Mouse (Mus musculus) lung, embryonic 15.5 days (tissue): ENCODE measurements at regions not wholly inside any gene's neighbourhood (a gene's known extent, or its start where the extent isn't known, plus 50 kb on each side); places are given as distances from the start of the nearest gene placed in this dataset.
A peak's percentile ranks its signal among the peaks of the same experiment; 100 is the strongest.
"Not testable (repeated sequence)": the region's sequence is repeated elsewhere in the genome, so short reads cannot be mapped to it uniquely, and the experiment has no call there.

ENCODE experiments used
- ATAC-seq: fragments of 200-750 bp; cut with Nextera tagmentation; 2 replicates; pipeline ENCODE4 v1.8.0; 2017; ENCODE audit warnings: moderate number of reproducible peaks, borderline replicate concordance; ENCODE audit not compliant: low FRiP score, low TSS enrichment; ENCODE audit errors: extremely low read depth
- H3K27ac ChIP-seq: fragments of 300-500 bp; sonication (generic); 2 replicates; pipeline ENCODE4 v1.5.1; 2015; ENCODE audit warnings: moderate library complexity, mild to moderate bottlenecking, inconsistent platforms
- H3K27me3 ChIP-seq: fragments of 300-500 bp; sonication (generic); 2 replicates; pipeline ENCODE4 v1.6.1; 2015; ENCODE audit warnings: inconsistent platforms
- H3K36me3 ChIP-seq: fragments of 300-500 bp; sonication (generic); 2 replicates; pipeline ENCODE4 v1.6.1; 2015; ENCODE audit warnings: inconsistent platforms
- H3K4me1 ChIP-seq: fragments of 300-500 bp; sonication (generic); 2 replicates; pipeline ENCODE4 v1.6.1; 2015; ENCODE audit warnings: inconsistent platforms
- H3K4me2 ChIP-seq: fragments of 300-500 bp; sonication (generic); 2 replicates; pipeline ENCODE4 v1.6.1; 2015; ENCODE audit warnings: inconsistent platforms, mild to moderate bottlenecking, moderate library complexity
- H3K4me3 ChIP-seq: fragments of 300-500 bp; sonication (generic); 2 replicates; pipeline ENCODE4 v1.5.1; 2015; ENCODE audit warnings: mild to moderate bottlenecking, inconsistent platforms
- H3K9ac ChIP-seq: fragments of 300-500 bp; sonication (generic); 2 replicates; pipeline ENCODE4 v1.6.1; 2015; ENCODE audit warnings: inconsistent platforms
- H3K9me3 ChIP-seq: fragments of 300-500 bp; sonication (generic); 2 replicates; pipeline ENCODE4 v1.6.1; 2016; ENCODE audit warnings: inconsistent platforms
- WGBS: fragments of 180-500 bp; shearing (Covaris S2); methylation state at CpG from one replicate; pipeline ENCODE4 v1.1.7; 2015; 5-methylcytosine and 5-hydroxymethylcytosine counted together

GRCm38 (mm10) chr1:157048996-157049395 lies 59.5 kb downstream of the Tex35 start:
- 90% methylated on average over 3 of the region's 3 CpGs for WGBS
- Histone ChIP-seq H3K9ac (no peak overlapping the region), H3K9me3 (no peaks in the 10 kb centered on the region), H3K4me3 (no peak overlapping the region), H3K36me3 (no peaks in the 10 kb centered on the region), H3K27me3 (no peaks in the 10 kb centered on the region), H3K4me1 (peaks cover 20% of the 10 kb centered on the region), H3K4me2 (no peak overlapping the region), H3K27ac (no peak overlapping the region)
- ATAC-seq: no peak

GRCm38 (mm10) chr1:157048201-157048923 lies 60.1 kb downstream of the Tex35 start:
- no peak overlapping the region for H3K4me3 ChIP-seq
- no peak for ATAC-seq
- no peaks in the 10 kb centered on the region for H3K27me3 ChIP-seq
- H3K9ac ChIP-seq: no peak overlapping the region
- no peak overlapping the region for H3K4me2 ChIP-seq
- H3K9me3 ChIP-seq: no peaks in the 10 kb centered on the region
- no peaks in the 10 kb centered on the region for H3K36me3 ChIP-seq
- no peak overlapping the region for H3K27ac ChIP-seq
- peaks cover 20% of the 10 kb centered on the region for H3K4me1 ChIP-seq
- 45% methylated on average over 11 of the region's 11 CpGs for WGBS

- peak; percentile 72; the same call in 1 of the 2 replicates for ATAC-seq
- no peak overlapping the region for H3K9ac ChIP-seq
Measured at GRCm38 (mm10) chr1:157047751-157048200, 60.7 kb downstream of the Tex35 start.

GRCm38 (mm10) chr1:157046760-157047182 lies 61.7 kb downstream of the Tex35 start:
- Histone ChIP-seq H3K27ac (0 out of 2 replicates have a peak overlapping the region, but pooled peaks have one; percentile 11), H3K4me3 (no peak overlapping the region), H3K27me3 (no peaks in the 10 kb centered on the region), H3K9ac (no peak overlapping the region), H3K4me1 (peaks cover 21% of the 10 kb centered on the region), H3K36me3 (no peaks in the 10 kb centered on the region), H3K9me3 (no peaks in the 10 kb centered on the region), H3K4me2 (no peak overlapping the region)
- WGBS: 52% methylated on average over 4 of the region's 4 CpGs
- no peak for ATAC-seq

More at GRCm38 (mm10) chr1:157047751-157048200, 60.7 kb downstream of the Tex35 start:
- no peak overlapping the region for H3K4me2 ChIP-seq
- no peak overlapping the region for H3K4me3 ChIP-seq
- 41% methylated on average over 4 of the region's 4 CpGs for WGBS
- H3K9me3 ChIP-seq: no peaks in the 10 kb centered on the region
- peaks cover 20% of the 10 kb centered on the region for H3K4me1 ChIP-seq
- no peaks in the 10 kb centered on the region for H3K27me3 ChIP-seq
- no peaks in the 10 kb centered on the region for H3K36me3 ChIP-seq
- no peak overlapping the region for H3K27ac ChIP-seq

- Histone ChIP-seq H3K27ac (peak overlapping the region; percentile 94), H3K4me3 (no peak overlapping the region), H3K4me2 (peak overlapping the region; percentile 47), H3K9me3 (no peaks in the 10 kb centered on the region), H3K36me3 (no peaks in the 10 kb centered on the region), H3K27me3 (no peaks in the 10 kb centered on the region), H3K9ac (no peak overlapping the region), H3K4me1 (peaks cover 52% of the 10 kb centered on the region)
- peak; percentile 26; the same call in 1 of the 2 replicates for ATAC-seq
- 0% methylated on average over 4 of the region's 4 CpGs for WGBS
Measured at GRCm38 (mm10) chr1:157039836-157040196, 68.7 kb downstream of the Tex35 start.

- ATAC-seq: peak; percentile 95
- WGBS: 3% methylated on average over 14 of the region's 14 CpGs
- Histone ChIP-seq H3K4me2 (peak overlapping the region; percentile 47), H3K4me1 (peaks cover 52% of the 10 kb centered on the region), H3K9me3 (no peaks in the 10 kb centered on the region), H3K27ac (peak overlapping the region; percentile 94), H3K27me3 (no peaks in the 10 kb centered on the region), H3K36me3 (no peaks in the 10 kb centered on the region), H3K4me3 (no peak overlapping the region; the same call in 1 of the 2 replicates), H3K9ac (no peak overlapping the region)
Measured at GRCm38 (mm10) chr1:157039016-157039835, 69.3 kb downstream of the Tex35 start.

GRCm38 (mm10) chr1:157038111-157039008 lies 70.1 kb downstream of the Tex35 start:
- peaks cover 52% of the 10 kb centered on the region for H3K4me1 ChIP-seq
- 45% methylated on average over 14 of the region's 14 CpGs for WGBS
- 0 out of 2 replicates have a peak, but pooled peaks have one; percentile 16 for ATAC-seq

GRCm38 (mm10) chr1:157037246-157037991 lies 71.1 kb downstream of the Tex35 start:
- H3K9ac ChIP-seq: no peak overlapping the region
- no peaks in the 10 kb centered on the region for H3K27me3 ChIP-seq
- H3K36me3 ChIP-seq: no peaks in the 10 kb centered on the region
- WGBS: 79% methylated on average over 10 of the region's 10 CpGs
- ATAC-seq: no peak
- H3K4me2 ChIP-seq: no peak overlapping the region
- H3K4me3 ChIP-seq: no peak overlapping the region
- H3K27ac ChIP-seq: peak overlapping the region; percentile 94
- peaks cover 52% of the 10 kb centered on the region for H3K4me1 ChIP-seq
- H3K9me3 ChIP-seq: no peaks in the 10 kb centered on the region

More at GRCm38 (mm10) chr1:157038111-157039008, 70.1 kb downstream of the Tex35 start:
- Histone ChIP-seq H3K27me3 (no peaks in the 10 kb centered on the region), H3K4me2 (peak overlapping the region; percentile 47), H3K4me3 (no peak overlapping the region), H3K9me3 (no peaks in the 10 kb centered on the region), H3K27ac (peak overlapping the region; percentile 94), H3K9ac (no peak overlapping the region), H3K36me3 (no peaks in the 10 kb centered on the region)

GRCm38 (mm10) chr1:157036779-157037178 lies 71.7 kb downstream of the Tex35 start:
- peak overlapping the region; percentile 41; the same call in 1 of the 2 replicates for H3K27ac ChIP-seq
- H3K36me3 ChIP-seq: no peaks in the 10 kb centered on the region
- no peak overlapping the region for H3K4me2 ChIP-seq
- H3K9me3 ChIP-seq: no peaks in the 10 kb centered on the region
- ATAC-seq: no peak
- H3K27me3 ChIP-seq: no peaks in the 10 kb centered on the region
- 33% methylated on average over 4 of the region's 4 CpGs for WGBS
- H3K9ac ChIP-seq: no peak overlapping the region
- H3K4me1 ChIP-seq: peaks cover 52% of the 10 kb centered on the region
- no peak overlapping the region for H3K4me3 ChIP-seq

GRCm38 (mm10) chr1:157035221-157035620 lies 73.3 kb downstream of the Tex35 start:
- not testable (repeated sequence) for H3K9ac ChIP-seq, H3K9me3 ChIP-seq, H3K4me2 ChIP-seq, H3K4me3 ChIP-seq, H3K27me3 ChIP-seq, ATAC-seq, H3K27ac ChIP-seq, H3K36me3 ChIP-seq
- WGBS: 94% methylated on average over 8 of the region's 8 CpGs
- peaks cover 40% of the 10 kb centered on the region for H3K4me1 ChIP-seq

GRCm38 (mm10) chr1:157028682-157029081 lies 79.8 kb downstream of the Tex35 start:
- Histone ChIP-seq H3K9me3 (no peaks in the 10 kb centered on the region), H3K27me3 (no peaks in the 10 kb centered on the region), H3K4me3 (no peak overlapping the region), H3K4me1 (no peaks in the 10 kb centered on the region), H3K4me2 (no peak overlapping the region), H3K27ac (no peak overlapping the region), H3K9ac (no peak overlapping the region), H3K36me3 (no peaks in the 10 kb centered on the region)
- 84% methylated on average over 3 of the region's 3 CpGs for WGBS
- no peak for ATAC-seq
